Mouse (Mus musculus): Measurements from ENCODE around the gene Ptprn2.

DNA sequence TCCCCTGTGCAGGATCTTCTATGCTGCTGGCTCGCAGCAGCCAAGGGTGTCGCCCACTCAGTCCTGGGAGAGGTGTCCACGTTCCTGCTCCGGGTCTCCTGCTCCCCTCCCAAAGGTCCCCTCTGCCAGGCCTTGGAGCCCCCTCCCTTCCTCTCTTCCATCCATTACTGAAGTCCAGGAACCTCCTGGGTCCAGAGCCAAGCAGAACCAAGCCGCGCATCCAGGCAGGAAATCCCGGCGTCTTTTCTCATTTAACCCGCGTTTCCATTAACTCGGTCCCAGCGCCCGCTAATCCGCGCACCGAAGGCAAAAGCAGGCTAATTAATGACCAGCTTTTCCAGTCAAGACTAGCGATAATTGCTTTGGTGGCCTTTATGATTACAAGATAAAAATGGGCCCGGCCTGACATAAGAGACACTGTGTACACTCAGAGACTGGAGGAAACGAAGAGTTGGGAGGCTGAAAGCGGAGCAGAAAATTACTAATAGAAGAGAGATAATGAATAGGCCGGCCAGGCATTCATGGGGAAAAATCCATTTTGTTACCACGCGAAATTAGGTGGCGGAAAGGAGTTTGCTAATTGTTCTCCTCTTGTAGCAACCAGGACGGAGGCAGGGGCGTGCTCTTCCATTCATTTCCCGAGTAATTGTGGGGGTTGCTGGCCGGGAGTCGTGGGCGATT is 674.8 kb downstream of the Ptprn2 start:
- no peak for TF ChIP-seq CTCF (IDR thresholded peaks at IDR 0.05; ENCODE audit: low read depth)
- no peak for TF ChIP-seq EP300 (IDR thresholded peaks at IDR 0.05; ENCODE audit: low read depth)

All from liver, postnatal 0 days (tissue).